Mouse (Mus musculus): ENCODE results near the gene Tph2. TPM values are rescaled to one million over a fixed set of nuclear protein-coding genes. Genes with fewer than 3 reads are reported as not detected.
"Not testable (repeated sequence)": the region's sequence is repeated elsewhere in the genome, so short reads cannot be mapped to it uniquely, and the experiment has no call there.

The Tph2 gene
- not detected for total RNA-seq (2021)

DNA sequence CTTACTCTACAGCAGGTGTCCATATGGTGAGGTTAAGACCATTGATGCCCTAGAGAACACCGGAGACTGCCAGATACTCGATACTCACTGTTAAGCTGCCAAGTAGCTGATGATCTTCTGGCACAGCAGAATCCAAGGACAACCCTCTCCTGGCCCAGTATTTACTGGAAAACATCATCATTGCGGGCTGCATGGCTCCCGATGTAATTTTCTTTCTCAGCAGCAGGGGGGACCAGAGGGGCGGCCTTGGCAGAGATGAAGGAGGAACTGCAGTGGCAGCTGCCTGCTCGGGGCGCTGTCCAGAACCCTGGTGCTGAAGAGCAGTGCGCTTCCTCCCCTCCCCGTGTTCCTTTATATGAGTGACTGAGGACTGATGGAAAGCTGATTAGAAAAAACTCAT, at the start of gene Tph2:
Gene Tph2 (minus strand): TSS at position 326 of the 400 bp plus-strand sequence.
- intact Hi-C loops (cut with DNase I), result no loop called here
- DNase-seq, result peak; percentile 41 to 61

DNA sequence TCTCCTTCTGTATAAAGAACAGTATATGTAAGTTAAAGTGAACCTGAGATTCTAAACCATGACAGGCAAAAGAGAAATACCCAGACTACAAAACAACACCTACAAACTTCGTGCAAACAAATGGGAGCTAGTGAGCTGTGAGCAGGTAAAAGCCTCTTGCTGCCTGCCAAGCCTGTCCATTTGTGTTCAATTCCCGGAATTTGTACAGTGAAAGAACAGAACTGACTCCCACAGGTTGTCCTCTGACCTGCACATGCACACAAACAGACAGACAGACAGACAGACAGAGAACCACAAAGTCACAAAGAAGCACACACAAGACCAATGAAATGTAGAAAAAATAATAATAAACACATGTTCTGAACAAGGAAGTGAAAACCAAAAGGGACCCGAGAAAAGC, 49.0 kb upstream of the Tph2 start:
- intact Hi-C loops (cut with DNase I), result no loop called here
- no peak for DNase-seq

DNA sequence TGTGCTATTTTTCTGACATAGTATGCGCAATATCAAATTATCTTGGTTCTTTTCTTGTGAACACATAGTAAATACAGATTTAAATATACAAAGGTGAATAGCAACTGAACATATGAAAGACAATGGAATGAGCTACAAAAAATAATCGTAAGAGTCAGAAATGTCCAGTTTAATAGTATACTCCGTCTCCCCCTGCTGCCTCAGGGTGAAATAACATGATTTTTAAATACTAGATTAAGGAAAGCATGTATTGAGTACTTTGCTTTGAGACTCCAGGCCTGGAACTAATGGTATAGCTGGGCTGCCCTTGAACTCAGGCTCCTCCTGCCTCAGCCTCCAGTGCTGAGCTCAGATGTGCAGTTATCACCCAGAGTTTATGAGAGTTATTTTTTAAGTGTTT, 47.7 kb upstream of the Tph2 start:
- DNase-seq, result no peak
- intact Hi-C loops (cut with DNase I), result no loop called here

DNA sequence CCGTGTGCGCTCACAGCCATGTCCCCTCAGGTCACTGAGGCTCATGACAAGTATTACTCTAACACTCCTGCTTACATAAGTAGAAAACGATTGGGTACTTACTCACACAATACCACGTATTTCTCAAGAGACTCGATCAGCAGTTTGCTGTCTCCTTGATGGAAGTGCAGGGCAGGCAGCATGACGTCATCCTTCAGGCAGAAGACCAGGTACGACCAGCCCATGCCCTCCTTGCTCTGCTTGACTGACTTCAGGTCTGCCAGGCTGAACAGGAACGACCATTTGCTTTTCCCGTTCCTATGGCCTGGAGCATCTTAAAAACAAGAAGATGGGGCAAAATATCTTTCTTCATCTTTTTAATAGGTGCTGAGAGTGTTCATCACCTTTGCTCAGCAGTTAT, 44.2 kb upstream of the Tph2 start:
- no peak for DNase-seq
- intact Hi-C loops (cut with DNase I), result no loop called here

DNA sequence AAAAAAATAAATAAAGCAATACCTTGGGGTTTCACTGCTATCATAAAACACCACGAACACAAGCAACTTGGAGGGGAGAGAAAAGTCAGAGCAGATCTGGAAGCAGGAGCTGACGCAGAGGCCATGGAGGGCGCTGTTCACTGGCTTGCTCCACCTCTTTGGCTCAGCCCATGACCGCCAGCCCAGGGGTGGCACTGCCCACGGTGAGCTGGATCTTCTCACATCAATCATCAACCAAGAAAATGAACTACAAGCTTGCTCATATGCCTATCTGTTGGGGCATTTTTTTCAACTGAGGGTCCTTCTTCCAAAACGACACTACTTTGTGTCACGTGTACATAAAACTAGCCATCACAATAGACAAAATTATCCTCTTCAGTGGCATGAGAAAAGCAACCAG, 41.8 kb upstream of the Tph2 start:
- intact Hi-C loops (cut with DNase I), result no loop called here
- no peak for DNase-seq

DNA sequence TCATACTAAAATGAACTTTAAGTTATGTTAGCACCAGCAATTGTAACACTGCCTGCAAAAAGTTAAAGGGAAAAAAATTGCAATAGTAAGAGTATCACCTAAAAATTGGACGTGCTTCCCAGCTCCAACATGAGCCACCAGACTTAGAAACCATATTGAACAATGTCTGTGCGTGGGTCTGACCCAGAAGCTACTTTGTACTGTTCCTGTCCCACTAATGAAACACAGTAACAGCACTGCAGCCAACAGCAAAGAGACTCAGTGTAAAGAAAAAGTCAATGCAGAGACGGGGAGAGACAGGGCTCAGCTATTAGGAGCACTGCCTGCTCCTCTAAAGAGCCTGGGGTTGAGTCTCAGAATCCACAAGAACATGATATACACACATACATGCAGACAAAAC, 39.0 kb upstream of the Tph2 start:
- intact Hi-C loops (cut with DNase I), result no loop called here
- no peak for DNase-seq

DNA sequence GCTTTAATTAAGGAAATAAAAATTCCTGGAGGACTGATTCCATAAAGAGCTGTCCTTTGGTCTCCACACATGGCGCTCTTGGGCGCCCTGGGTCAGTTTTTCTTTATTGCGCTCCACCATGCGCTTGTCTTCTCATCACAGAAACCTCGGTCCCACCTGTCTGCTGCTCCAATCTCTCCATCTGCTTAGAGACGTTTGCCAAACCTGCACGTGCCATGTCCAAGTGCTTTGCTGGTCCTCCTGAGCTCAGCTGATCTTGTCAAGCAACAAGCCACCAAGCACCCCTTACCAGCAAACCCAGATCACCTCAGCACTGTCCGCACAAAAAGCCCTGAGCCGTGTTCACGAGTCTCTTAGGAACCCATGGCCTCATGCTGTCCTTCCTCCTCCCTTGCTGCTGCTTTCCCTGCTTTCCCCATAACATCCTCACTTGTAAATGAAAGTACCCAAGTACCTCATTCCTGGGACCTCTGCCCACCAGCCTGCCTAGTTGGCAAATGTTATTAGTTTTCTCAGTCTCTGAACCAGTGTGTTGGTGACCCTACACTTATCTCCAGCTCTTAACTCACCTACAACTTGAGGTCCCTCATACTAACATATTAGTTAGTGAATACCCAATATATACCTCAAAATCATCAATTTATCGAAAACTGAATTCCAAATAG, 28.2 kb upstream of the Tph2 start:
- DNase-seq, result no peak
- intact Hi-C loops (cut with DNase I), result no loop called here

DNA sequence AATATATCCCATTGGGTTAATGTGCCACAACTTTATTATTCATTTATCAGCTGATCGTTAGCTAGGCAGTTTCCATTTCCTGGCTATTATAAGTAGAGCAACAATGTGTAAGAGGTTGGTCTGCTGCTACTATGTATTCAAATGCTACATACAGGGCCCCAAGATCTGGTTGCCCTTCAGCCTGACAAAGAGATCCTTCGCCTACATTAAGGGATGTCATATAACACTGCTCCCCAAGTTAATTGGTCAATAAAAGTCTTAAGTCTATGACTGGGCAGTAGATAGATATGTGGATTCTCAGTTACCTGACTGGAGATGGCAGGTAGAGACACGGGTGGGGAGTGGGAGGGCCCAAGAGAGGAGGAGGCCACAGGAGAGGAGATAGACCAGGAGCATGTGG, 21.0 kb upstream of the Tph2 start:
- intact Hi-C loops (cut with DNase I), result no loop called here
- DNase-seq, result no peak

DNA sequence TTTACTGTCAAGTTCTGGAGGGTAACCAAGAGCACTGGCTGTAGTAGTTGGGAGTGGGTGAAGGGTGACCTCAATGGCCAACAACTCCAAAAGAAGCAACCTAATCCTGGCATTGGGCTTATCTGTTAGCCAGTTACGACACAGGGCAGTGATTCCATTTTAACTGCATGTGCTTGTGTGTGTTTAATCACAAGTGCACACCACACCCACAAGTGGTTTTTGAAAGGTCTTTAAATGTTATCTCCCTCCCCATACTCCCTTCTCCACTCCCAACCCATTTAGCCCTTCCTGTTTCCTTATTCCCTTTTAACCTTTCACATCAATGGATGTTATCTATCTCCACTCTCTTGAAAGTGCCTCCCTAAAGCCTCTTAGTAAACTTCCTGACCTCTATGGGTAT, 20.5 kb upstream of the Tph2 start:
- intact Hi-C loops (cut with DNase I), result no loop called here
- no peak for DNase-seq

DNA sequence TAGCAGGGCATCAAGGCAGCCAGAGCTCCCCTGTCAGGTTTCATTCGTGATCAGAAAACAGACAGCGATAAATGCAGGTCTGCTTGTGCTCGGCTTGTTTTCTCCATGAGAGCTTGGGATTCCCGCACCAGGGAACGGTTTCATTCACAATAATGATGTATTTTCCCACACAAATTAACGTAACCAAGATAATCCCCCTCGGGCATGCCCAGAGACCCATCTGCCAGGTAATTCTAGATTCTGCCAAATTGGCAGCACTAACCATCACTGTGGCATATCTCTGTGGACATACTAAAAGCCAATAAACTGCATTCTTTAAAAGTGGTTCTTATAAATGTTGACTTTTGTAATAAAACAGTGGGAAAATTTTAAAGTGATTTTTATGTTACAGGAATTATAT, 6.4 kb upstream of the Tph2 start:
- no peak for DNase-seq
- intact Hi-C loops (cut with DNase I), result no loop called here

DNA sequence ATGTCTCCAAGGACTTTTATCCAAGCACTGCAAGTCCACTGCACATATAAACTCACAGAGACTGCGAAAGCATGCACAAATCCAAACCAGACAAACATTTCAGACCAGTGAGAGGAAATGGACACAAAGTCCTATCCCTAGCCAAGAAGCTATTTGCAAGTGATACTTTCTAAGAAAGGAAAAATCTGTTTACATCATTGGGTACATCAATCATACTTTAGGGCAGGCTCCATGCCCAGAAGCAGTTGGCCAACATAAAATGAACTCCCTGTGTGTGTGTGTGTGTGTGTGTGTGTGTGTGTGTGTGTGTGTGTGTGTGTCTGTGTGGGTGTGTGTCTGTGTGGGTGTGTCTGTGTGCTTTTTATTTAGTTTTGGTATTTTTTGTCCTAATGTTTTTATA, 2.6 kb upstream of the Tph2 start:
- no peak for DNase-seq
- intact Hi-C loops (cut with DNase I), result no loop called here

DNA sequence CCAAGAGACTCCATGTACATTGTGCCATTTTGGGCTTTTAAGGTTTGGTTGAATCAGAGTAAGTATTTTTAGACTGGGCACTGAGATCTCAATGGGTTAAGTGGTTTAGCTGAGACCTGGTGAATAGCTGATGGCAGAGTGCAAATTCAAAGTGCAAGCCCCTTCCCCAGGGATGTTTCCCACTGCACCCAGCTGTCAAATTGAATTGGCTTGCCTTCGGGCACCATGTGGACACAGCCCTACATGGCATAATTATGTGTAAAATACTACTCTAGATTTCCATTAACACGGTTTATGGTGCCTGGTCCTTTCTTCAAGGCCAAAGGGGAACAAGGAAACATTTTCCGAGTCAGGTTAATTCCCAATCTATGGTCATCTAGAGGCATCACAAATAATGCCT, 3.8 kb downstream of the Tph2 start:
- no peak for DNase-seq

DNA sequence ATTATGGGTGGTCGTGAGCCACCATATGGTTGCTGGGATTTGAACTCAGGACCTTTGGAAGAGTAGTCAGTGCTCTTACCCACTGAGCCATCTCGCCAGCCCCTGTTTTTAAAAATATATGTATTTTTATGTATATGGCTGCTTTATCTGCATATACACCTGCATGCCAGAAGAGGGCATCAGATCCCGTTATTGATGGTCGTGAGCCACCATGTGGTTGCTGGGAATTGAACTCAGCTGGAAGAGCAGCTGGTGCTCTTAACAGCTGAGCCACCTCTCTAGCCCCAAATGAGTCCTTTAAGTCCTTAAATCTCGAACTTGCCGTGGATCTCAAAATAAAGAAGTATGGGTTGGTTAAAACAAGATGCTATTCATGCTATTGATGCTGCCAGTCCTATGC, 6.8 kb downstream of the Tph2 start:
- DNase-seq; intact Hi-C loops (cut with DNase I): not testable (repeated sequence)

More for the DNA sequence above, 3.8 kb downstream of the Tph2 start:
- intact Hi-C loops (cut with DNase I), result no loop called here

DNA sequence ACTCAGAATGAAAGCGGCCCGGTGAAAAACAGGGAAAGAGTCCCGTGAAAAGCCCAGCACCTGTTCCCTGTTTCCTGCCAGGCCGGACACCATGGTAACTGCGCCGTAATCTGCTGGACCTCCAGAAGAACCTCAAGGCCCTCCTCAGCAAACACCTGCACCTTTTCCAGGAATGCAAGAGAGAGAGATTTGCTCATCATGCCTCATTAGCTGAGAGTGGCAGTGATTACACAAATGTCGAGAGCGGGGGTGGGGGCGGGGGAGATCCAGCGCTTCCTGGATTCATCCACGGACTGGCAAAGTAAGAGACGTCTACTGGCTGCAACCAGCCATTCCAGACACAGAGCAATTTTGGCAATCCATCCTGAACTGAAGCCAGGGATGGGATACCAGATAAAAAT, 9.2 kb downstream of the Tph2 start:
- intact Hi-C loops (cut with DNase I), result no loop called here
- no peak for DNase-seq

DNA sequence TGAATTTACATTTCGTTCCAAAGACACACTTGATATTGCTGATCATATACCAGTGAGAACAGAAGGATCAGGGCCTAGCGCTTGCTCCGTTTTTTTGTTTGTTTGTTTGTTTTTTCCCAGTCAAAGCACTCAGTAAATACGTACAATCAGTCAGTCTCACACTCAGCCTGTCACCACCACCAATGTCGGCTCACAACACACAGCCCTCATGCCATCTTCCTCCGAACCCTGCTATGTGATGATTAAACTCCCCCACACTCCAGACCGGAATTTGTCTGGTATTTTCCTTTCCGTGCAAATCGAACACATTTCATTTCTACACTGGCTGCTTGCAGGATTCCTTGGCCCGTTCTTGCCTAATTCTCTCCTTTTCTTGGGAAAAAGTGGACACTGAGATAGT, 11.5 kb downstream of the Tph2 start:
- no peak for DNase-seq
- intact Hi-C loops (cut with DNase I), result no loop called here

DNA sequence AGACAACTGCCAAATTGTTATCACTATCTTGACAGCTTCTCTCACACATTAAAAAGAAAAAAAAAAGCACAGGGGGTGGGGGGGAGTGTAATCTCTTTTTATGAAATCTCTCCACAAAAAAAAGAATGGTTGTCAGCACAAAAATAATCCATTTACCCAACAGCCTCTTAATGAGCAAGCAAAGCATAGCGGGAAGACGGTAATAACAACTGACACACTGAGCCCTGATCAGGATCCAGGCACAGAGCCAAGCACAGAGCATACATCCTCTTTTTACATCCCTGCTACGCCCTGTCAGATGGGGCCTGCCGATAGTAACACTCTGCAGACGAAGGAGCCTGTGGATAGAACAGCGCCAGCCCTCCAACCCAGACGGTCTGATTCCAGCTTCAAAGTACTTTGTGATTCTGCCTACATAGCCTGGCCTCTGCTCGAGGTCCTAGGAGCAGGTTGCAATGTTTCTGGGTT, 13.4 kb downstream of the Tph2 start:
- peak in 1 of 2 experiments; percentile 2 for DNase-seq
- intact Hi-C loops (cut with DNase I), result no loop called here

DNA sequence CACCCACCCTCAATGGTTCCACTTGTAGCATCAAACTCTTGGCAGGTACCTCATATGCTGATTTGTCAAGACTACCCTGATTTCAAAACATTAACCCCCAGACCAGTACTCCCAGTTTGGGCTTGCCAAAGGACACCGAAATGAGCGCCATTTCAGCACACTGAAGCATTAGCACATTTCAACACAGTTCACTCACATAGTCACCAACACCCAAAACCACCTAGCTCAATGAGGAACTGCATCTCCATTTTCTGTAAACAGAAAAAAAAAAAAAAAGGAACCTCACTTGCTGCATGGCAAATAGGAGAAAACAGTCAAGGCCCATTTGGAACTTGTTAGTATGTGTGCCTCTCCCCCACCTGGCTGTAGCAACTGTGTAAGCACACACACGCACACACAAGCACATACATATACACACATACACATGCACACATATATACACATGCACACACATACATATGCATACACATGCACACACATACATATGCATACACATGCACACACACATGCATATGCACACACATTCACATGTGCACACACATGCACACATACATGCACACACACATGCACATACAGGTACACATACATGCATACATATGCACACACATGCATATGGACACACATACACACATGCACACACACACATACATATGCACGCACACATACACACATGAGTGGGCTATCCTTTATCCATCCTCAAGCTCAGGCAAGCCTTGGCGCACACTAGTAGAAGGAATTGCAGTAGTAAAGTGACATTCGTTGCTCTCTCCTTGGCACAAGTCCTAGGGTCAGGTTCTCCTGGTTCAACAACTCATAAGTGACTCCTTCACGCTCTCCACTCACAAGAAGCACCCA, 14.1 kb downstream of the Tph2 start:
- intact Hi-C loops (cut with DNase I), result no loop called here
- DNase-seq, result no peak

DNA sequence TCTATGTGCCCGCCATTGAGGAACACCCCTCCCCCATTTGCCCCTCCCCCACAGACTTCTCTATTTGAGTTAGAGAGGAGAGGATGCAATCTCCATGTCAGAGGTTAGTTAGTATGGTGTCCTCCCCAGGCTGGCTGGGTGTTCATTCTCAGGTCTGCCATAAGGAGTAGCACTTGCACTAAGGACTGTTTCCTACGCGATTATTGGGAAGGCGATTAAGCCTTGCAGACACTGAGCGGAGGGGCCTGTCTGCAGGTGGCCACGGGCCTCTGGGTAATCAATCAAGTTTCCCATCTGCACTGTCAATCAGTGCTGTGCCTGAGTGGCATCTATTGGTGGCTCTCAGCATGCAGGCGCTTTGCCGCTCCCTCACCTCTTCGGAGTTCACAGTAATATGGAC, 15.4 kb downstream of the Tph2 start:
- no peak for DNase-seq

DNA sequence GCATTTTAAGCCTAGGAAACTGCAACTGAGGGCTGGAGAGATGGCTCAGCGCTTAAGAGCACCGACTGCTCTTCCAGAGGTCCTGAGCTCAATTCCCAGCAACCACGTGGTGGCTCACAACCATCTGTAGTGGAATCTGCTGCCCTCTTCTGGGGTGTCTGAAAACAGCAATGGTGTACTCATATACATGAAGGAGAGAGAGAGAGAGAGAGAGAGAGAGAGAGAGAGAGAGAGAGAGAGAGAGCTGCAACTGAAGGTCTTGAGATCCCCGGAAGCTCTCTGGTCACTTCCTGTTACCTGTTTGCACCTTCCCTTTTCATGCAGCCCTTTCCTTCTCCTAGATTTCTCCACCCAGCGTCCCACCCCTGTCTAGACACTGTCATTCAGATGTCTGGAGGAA, 24.5 kb downstream of the Tph2 start:
- no peak for DNase-seq
- intact Hi-C loops (cut with DNase I), result no loop called here

More for the DNA sequence above, 15.4 kb downstream of the Tph2 start:
- intact Hi-C loops (cut with DNase I), result no loop called here

DNA sequence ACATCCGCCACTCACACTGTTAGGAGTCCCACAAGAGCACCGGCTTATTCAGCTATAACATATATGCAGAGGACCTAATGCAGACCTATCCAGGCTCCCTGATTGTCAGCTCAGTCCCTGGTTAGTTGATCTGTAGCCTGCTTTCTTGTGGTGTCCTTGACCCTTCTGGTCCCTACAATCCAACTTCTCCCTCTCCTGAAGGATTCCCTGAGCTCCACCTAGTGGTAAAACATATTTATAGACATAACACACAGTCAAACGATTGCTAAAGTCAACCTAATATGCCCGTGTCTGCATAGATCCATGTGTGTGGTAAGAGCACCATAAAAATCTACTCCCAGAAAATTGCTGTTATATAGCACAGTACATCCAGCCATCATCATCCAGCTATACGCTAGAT, 37.5 kb downstream of the Tph2 start:
- intact Hi-C loops (cut with DNase I), result no loop called here

DNA sequence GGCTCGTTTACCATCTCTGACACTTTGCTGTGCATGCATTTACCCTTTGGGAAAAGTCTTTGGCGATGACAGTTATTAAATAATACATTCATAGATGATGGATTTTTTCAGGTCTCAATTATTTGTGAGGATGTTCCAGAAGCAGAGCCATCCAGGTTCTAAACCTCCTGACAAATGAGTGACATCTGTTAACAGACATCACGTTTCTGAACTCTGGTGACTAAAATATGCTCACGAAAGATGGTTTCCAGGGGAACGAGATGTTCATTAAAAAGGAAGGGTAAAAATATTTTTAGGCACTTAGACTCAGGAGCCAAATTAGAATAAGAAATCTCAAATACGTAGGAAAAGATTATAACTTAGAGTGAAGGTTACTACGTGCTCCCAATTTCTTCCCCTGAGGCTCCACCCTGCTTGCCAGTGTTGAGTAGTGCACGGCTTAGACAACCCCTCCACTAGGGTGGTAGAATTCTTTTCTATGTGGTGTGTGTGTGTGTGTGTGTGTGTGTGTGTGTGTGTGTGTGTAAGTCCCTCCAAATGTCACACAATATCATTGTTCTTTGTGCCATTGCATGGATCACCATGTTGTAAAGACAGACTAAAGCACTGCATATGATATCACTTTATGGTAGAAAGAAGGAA, 38.4 kb downstream of the Tph2 start:
- DNase-seq, result no peak
- intact Hi-C loops (cut with DNase I), result no loop called here

More for the DNA sequence above, 37.5 kb downstream of the Tph2 start:
- no peak for DNase-seq

DNA sequence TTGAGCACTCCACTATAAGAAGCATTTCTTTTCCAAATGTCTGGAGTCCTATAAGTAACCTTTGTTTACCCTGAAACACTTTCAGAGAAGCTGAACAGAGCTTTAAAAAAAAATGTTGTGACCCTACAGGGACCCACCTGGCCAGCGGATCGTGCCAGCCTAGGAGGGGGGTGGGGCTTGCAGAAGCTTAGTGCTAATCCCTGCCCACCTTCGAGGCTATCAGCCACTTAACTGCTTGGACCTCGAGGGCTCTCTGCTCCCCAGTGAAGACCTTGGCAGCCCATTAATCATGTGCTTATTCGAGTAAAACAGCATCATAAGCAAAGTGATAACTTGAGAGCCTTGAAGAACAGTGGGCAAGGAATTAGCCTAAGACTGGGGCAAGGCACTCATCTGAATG, 40.3 kb downstream of the Tph2 start:
- DNase-seq, result no peak
- intact Hi-C loops (cut with DNase I), result no loop called here

Measured in heart, postnatal 36 days (tissue).